Mouse (Mus musculus) thymus, postnatal 36 days (tissue): ENCODE results near the gene Rnf169.
"Not testable (repeated sequence)": the region's sequence is repeated elsewhere in the genome, so short reads cannot be mapped to it uniquely, and the experiment has no call there.

ENCODE experiments used
- DNase-seq, 2 experiments: peaks; one replicate each; pipeline ENCODE4 v3.0.0; 2022; ENCODE audit warnings: mixed read lengths in 2 of 2

Rnf169 gene

GRCm38 (mm10) chr7:99979081-99979480 lies 1.2 kb downstream of the Rnf169 start:
- DNase-seq, result no peak

- DNase-seq, result no peak
These were observed 2.2 kb downstream of the Rnf169 start for GRCm38 (mm10) chr7:99978041-99978440.

GRCm38 (mm10) chr7:99975819-99976575 lies 4.3 kb downstream of the Rnf169 start:
- no peak for DNase-seq

- DNase-seq, result no peak
These were observed 5.9 kb downstream of the Rnf169 start for GRCm38 (mm10) chr7:99974208-99974970.

- not testable (repeated sequence) for DNase-seq
These were observed 7.3 kb downstream of the Rnf169 start for GRCm38 (mm10) chr7:99972912-99973311.

- DNase-seq, result no peak
These were observed 8.3 kb downstream of the Rnf169 start for GRCm38 (mm10) chr7:99971926-99972325.

GRCm38 (mm10) chr7:99969151-99969550 lies 11.1 kb downstream of the Rnf169 start:
- DNase-seq, result no peak

- DNase-seq, result no peak
These were observed 14.1 kb downstream of the Rnf169 start for GRCm38 (mm10) chr7:99966011-99966721.

- DNase-seq, result no peak
These were observed 15.0 kb downstream of the Rnf169 start for GRCm38 (mm10) chr7:99965020-99965841.

- DNase-seq, result no peak
These were observed 16.9 kb downstream of the Rnf169 start for GRCm38 (mm10) chr7:99963237-99963860.

- no peak for DNase-seq
These were observed 17.6 kb downstream of the Rnf169 start for GRCm38 (mm10) chr7:99962536-99963236.

- DNase-seq, result no peak
These were observed 18.7 kb downstream of the Rnf169 start for GRCm38 (mm10) chr7:99961518-99961917.

GRCm38 (mm10) chr7:99960571-99960970 lies 19.7 kb downstream of the Rnf169 start:
- not testable (repeated sequence) for DNase-seq

- DNase-seq, result no peak
These were observed 22.9 kb downstream of the Rnf169 start for GRCm38 (mm10) chr7:99957226-99957965.

- DNase-seq, result no peak
These were observed 24.2 kb downstream of the Rnf169 start for GRCm38 (mm10) chr7:99956095-99956494.

GRCm38 (mm10) chr7:99954212-99954611 lies 26.0 kb downstream of the Rnf169 start:
- DNase-seq, result peak; percentile 29 to 42

GRCm38 (mm10) chr7:99953442-99954098 lies 26.7 kb downstream of the Rnf169 start:
- DNase-seq, result peak; percentile 22 to 32

- no peak for DNase-seq
These were observed 32.9 kb downstream of the Rnf169 start for GRCm38 (mm10) chr7:99947329-99947728.

GRCm38 (mm10) chr7:99946356-99946755 lies 33.9 kb downstream of the Rnf169 start:
- no peak for DNase-seq

- DNase-seq, result no peak
These were observed 34.3 kb downstream of the Rnf169 start for GRCm38 (mm10) chr7:99945939-99946338.
